Mouse (Mus musculus): ENCODE measurements around the gene Bet1l.
"Not testable (repeated sequence)": the region's sequence is repeated elsewhere in the genome, so short reads cannot be mapped to it uniquely, and the experiment has no call there.

The Bet1l gene

DNA sequence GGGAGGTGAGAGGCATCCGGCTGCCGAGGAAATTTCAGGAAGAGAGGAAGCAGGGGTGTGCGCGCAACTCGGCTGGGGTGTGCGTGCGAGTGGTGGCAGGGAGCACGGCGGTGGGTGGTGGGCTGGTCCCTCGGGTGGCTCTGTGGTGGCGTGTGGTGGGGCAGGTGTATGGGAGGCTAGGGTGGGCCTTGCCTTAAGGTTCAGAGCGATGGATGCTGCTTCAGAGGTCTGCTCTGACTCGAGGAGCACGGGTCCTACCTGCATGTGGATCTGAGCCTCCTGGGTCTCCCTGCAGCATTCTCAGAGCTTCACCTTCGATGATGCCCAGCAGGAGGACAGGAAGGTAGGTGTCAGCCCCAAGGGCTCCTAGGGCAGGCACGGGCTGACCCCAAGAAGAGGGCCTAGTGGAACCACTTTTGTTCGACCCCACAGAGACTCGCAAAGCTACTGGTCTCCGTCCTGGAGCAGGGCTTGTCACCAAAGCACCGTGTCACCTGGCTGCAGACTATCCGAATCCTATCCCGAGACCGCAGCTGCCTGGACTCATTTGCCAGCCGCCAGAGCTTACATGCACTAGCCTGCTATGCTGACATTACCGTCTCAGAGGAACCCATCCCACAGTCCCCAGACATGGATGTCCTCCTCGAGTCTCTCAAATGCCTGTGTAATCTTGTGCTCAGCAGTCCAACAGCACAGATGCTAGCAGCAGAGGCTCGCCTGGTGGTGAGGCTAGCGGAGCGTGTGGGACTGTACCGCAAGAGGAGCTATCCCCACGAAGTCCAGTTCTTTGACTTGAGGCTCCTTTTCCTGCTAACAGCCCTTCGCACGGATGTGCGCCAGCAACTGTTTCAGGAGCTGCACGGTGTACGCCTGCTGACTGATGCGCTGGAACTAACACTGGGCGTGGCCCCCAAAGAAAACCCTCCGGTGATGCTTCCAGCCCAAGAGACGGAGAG is at the start of gene Bet1l:
Gene Bet1l, minus strand, starts transcription at position 28 of the 956 bp plus-strand sequence.
- DNase-seq, result no peak

DNA sequence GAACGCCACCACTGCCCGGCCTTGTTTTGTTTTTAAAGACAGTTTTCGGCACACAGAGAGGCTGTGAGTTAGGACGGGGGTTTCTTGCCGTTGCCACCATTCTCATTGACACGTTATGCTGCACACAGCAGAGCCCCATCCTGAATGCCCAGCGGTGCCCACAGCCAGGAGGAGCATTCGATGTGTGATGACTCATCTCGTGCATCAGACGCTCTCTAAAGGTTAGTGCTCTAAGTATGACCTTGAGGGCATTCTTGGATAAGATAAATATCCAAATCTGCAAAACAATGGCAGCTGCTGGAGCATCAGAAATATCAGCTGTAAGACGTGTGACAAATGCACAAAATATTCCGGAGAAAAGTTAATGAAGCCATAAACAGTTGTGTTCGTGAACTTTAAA is 49.8 kb upstream of the Bet1l start:
- DNase-seq, result no peak

DNA sequence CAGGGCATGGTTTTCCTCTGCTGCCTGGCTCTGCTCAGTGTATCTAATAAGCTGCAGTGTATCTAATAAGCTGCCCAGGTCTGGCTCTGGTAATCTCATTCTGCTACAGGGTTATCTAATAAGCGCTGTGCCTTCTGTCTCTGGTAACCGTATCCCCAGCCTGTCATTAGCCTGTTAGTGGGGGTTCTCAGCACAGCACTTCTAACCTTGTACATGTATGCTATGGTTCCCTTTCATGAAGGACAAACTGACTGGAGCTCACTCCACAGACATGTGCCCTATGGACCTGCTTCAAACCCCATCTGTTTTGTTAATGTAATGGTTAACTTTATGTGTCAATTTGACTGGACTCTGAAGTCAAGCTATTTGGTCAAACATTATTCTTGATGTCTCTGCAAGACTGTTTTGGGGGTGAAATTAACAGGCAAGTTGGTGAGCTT is 48.3 kb upstream of the Bet1l start:
- peak; percentile 88 for DNase-seq

DNA sequence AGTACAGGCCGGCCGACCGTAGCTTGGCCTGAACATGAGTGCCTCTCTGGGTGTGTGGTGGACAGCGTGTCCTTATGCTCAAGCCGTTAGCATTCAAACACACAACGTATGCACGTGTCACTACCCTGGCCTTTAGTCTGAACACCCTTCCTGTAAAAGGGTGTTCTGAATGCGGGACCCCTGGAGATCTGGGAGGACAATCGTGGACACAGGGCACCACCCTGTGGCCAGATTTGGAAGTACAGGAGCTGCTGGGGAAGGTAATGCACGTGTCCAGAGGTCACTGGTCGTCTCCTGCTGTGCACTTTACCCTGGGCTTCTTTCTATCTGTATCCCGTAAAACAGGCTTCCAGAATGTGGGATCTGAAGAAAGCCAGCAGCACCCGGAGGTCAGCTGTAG is 45.8 kb upstream of the Bet1l start:
- DNase-seq, result peak; percentile 90

DNA sequence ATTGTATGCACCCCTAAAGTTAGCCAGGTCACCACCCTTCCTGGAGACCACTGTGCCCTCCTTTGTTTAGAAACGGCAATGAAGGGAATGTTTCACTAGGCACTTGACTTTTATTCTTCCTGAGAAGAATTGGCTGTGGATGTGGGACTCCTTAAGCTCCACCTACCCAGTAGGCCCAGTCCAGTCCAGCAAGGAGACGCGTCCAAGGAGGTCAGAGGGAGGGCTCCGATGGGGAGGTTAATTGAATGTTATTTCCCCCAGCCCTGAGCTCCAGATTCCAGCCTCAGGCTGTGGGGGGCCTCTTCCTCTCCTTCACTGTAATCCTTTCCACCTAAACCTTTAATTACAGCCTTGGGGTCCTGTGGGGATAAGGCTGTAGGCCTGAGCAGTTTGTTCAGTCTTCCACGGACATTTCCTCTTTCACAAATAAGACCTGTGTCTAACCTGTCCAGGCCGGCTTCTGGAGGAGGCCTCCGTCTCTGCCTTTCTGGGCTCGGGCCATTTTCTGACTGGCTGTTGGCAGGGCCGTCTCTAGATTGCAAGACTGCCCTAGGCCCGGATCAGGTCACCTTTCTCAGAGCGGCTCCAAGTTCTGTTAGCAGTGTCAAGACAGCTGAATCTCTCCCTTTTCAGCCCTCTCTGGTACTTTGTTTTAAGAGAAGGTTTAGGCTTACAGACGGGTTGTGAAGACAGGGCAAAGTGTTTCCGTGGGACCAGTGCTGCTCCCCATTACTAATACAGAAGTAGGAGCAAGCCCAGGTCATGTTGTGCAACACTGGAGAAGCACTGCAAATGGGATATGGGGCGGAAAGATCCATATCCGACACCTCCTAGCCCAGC is 44.9 kb upstream of the Bet1l start:
- no peak for DNase-seq

DNA sequence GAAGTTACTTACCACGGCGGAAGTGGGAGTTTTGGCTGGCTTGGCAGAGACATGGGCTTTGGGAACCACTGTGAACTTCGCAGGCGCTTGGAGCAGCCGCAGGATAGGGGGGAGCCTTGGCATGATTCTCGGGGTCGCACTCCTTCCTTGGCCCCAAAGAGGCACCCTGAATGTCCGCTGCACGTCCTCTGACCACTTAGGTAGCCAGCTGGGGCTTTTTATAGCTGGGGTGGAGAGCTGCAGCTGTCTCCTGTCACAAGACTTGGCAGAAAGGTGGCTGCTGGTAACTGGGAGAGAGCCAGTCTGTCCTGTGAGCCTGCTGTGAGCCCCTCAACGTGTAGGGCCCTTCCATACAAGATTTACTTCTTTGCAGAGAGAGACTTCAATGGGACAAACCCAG is 42.8 kb upstream of the Bet1l start, which contains the start of gene Cox8b:
Gene Cox8b, minus strand, starts transcription at position 227 of the 400 bp plus-strand sequence.
- DNase-seq, result no peak

DNA sequence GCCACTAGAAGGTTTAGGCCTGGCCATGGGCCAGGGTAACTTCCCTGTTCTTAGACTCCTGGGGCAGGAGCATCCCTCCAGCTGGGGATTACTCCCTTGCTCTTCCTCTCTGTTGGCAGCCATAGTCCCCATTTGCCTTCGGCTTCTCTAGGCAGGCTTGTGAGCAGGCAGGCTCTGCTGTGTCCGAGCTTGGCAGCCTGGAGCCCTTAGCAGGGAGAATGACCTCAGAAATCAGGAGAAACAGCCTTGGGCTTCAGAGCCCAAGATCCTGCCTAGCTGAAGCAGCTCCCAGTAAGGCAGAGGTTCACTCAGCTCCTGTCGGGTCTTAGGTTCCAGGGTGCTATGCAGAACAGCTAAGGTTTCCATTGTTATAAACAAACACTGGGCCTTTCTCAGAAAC is 41.7 kb upstream of the Bet1l start:
- DNase-seq, result no peak

DNA sequence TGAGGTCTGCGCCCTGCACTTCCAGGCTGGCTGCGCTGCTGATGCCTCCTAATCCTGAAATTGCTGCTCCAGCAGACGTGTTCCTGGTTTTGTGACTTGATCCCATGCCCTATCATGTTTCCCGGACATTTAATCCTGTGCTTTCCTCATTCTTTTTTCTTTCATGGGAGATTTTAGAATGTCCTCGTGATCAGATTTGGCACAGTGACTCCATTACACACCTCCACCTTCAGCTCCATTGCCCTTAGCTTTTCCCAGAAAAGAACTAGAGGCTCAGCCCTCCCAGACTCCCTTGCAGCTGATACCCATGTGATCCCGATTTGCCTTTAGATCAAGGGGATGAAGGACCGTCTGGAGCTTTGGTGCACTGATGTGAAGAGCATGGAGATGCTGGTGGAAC is 40.5 kb upstream of the Bet1l start:
- DNase-seq, result no peak

DNA sequence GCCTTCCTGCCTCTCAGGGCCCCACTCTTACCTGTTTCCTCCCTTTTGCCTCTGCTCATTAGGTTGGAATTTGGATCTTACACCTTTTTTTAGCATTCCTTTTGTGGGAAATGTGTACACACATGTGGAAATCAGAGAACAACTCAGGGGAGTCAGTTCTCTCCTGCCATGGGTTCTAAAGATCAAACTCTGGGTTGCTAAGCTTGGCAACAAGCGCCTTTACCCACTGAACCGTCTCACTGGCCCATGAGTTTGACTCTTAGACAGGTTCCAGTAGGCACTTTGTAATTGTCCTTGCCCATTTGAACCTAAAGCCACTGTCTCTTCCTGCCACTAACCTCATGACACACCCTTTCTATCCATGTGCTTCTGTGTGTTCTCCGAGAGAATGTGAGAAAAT is 37.2 kb upstream of the Bet1l start:
- peak; percentile 58 for DNase-seq

DNA sequence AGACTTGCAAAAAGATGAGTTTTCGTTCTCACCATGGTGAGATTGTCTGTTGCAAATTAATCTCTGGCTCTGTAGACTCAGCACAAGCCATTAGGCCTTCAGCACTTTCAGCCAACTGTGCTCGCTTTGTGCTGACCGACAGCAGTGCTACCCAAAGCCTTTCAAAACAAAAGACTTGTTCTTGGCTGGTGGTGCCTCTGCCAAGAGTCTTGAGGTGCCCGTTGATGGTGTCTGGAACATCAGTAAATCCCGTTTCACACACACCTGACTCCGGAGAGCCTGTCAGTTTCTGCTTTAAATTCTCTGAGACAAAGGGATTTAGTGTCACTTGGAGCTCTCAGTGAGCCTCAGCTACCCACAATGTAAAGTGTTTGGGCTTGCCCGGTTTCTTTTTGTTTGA is 36.7 kb upstream of the Bet1l start:
- no peak for DNase-seq

DNA sequence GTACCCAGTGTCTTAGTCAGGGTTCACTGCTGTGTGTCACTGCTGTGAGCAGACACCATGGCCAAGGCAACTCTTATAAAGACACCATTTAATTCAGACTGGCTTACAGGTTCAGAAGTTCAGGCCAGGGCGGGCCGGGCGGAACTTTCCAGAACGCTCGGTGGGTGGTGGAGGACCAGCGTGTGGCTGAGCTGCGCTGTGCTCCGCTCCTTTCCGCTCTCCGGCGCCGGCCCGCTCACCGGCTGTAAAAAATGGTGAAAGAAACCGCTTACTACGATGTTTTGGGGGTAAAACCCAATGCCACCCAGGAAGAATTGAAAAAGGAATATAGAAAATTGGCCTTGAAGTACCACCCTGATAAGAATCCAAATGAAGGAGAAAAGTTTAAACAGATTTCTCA is 33.3 kb upstream of the Bet1l start:
- DNase-seq, result not testable (repeated sequence)

DNA sequence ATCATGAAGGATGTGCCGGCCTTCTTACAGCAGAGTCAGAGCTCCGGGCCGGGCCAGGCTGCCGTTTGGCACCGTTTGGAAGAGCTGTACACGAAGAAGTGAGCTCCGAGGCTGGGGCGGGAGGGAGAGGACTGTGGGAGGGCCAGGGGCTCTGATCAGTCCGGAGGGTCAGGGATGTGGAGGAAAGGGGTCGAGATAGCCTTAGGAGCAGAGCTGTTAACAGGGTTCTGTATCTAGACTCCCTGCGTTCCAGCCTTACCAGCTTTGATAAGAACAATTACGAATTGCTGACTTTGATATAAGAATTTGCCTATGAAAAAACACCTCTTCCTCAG is 25.1 kb upstream of the Bet1l start:
- DNase-seq, result no peak

DNA sequence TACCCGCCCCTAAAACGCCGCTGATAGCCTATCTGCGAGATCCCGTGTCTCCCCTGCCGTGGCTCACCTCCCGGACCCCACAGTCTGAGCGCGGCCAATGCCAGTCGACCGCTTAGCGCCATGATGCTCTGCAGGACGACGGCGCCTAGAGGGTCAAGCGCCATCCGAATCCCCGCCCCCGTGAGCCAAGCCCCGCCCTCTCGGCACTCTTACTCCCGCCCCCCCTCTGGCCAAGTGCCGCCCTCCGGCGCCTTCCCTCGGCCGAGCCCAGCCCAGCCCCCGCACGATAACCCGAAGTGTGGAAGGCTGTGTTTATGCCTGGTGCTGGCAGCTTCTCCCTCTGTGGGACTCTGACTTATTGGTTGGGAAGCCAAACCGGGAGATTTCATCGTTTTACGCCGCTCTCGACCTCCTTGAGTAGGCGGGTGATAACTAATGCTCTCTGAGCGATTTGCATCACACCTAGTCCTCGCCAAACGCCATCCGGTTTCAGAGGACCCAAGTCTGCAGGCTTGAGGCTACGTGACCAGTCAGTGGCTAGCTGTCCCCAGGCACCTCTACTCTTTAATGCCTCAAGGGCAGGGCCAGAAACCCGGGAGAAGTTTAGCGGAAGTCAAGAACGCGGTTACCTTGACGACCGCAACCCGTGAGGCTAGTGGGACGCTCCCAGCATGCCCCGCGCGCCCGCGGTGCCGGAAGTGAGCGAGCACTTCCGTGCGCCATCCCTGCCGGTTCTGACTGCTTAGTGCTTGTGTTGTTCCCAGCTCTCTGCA is 24.5 kb upstream of the Bet1l start, which contains the start of the genes Psmd13 and Sirt3:
Gene Psmd13, plus strand, starts transcription at position 273 of the 773 bp plus-strand sequence.
Gene Sirt3, minus strand, starts transcription at position 614 of the 773 bp plus-strand sequence.
- DNase-seq, result peak; percentile 95

DNA sequence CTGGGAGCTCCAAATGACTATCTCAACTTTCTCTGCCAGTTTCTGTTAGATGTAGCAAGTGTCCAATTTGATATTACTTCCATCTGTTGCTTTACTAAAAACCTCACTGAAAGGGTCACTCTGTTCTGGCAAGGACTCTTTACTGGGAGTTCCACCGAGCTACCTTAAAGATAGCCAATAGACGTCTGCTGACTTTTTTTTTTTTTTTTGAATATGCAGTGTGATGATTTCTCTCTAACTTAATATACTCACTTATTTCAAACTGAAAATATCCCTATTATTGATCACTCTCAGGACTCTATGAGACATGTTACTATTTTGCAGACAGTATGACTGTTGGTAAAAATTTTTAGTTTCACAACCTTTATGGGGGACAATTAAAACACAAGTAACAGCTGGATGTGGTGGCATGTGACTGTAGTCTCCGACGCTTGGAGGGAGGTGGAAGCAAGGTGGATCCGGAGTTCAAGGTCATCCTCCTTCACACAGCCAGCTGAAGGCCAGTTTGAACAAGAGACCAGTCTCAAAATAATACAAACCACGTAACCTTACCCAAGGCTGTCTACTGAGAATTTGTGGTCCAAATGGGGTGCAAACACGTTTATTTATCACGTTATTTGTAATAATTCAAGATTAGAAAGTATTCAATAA is 23.6 kb upstream of the Bet1l start:
- DNase-seq, result peak; percentile 66

DNA sequence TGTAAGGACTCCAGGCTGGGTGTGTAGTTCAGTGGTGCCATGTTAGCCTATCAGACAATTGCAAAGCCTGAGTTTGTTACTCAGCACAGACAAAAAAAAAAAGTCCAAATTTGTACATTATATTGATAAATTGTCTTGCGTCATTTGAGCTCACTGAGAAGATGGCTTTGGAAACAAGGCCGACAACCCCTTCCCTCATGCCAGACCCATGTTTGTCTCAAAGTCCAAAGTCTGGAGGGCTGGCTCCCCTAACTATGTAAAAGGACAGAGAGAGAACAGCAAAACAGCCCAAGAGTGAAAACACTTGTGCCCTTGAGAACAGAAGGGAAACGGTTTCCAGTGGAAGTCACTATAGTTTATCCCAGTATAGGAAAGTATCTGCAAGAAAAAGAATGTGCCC is 23.0 kb upstream of the Bet1l start:
- peak; percentile 83 for DNase-seq

DNA sequence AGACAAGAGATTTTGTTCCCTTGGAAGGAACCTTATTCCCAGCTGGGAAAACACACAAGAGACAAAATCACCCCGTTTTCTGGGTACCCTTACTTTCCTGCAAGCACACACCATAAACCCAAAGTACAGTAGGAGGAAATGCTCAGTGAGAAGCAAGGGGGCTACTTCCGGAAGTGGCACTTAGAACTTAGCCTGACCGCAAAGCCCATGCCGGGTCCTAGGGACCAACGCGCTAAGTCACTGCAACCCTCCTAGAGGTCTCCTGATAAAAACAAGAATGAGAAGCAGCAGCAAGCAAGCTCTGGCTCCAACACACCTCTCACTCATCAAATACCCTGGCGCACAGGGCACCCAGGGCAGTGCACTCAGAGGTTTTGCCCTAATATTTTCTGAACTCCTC is 22.0 kb upstream of the Bet1l start:
- DNase-seq, result no peak

DNA sequence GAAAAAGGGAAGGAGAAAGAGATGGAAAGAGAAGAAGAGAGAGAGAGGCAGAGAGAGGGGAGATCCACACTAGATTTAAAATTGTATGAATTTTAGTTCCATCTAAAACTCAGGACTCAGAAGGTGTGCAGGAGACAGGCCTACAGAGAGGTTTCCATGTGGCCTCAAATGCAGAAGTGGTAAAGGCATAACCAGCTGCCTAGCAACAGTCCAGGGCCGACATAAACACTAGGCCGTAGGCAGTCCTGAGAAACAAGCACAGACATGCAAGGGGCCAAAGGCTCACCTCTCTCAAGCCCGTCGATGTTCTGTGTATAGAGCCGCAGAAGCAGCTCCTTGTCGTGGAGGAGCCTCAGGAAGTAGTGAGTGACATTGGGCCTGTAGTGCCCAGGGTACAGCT is 20.0 kb upstream of the Bet1l start:
- no peak for DNase-seq

DNA sequence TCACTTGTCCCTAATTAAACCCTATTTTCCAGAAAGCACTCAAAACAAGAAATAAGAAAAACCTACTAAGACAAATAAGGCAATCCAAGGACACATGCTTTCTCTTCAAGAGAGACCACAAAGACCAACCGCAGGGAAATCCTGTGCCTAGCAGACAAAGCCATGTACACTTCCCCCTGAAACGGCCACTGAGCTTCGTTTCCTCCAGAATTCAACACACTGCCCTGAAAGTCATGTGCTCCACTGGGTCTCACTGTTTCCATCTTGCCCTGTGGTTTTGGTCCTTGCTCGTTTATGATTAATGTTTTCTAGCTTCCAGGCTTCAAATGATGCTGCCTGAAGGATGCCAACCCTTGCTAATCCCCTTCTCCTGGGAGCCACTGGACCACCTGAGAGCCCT is 16.8 kb upstream of the Bet1l start:
- DNase-seq, result no peak

DNA sequence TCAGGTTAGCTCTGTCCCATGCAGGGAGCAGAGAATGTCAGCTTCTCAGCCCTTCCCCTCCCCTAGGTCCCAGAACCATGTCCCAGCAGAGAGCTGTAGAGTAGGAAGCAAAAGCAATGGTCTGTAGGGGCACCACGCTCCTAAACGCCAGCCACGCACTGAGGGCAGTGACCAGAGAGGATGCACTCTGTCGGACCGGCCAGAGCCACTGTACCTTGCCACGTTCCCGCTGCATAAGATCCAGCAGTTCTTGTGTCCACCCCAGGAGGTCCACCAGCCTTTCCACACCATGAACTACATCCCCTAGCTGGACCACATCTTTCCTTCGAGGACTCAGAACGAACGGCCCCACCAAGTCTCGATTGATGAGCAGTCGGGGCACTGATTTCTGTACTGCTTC is 7.4 kb upstream of the Bet1l start:
- no peak for DNase-seq

DNA sequence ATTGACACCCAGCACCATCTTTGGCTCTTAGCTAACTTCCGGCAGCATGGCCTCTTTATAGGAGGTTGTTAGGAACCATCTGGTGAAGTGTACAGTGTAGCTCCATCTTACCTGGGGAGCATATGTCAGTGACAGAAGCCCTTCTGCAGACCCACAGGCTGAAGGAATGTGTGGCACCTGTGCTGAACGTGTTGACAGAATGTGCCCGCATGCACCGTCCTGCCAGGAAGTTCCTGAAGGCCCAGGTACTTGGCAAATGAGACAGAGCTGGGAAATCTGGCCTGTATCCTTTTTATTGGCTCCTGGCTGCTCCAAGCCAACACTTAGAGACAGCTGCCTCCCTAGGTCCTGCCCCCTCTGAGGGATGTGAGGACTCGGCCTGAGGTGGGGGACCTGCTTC is 3.4 kb upstream of the Bet1l start:
- DNase-seq, result no peak

DNA sequence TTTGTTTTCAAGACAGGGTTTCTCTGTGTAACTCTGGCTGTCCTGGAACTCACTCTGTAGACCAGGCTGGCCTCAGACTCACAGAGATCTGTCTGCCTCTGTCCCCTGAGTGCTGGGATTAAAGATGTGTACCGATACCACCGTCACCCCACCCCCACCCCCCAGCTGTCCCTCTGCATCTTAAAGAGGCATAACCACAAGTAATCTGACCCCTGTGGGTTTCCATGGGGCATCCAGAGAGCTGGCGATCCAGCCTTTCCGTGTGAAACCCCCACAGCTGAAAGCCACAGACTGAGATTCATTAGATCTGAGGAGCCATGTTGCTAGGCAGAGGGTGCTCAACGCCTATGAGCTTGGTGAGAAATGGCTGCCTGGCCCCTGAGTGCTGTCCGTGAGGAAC is 2.6 kb upstream of the Bet1l start:
- no peak for DNase-seq

DNA sequence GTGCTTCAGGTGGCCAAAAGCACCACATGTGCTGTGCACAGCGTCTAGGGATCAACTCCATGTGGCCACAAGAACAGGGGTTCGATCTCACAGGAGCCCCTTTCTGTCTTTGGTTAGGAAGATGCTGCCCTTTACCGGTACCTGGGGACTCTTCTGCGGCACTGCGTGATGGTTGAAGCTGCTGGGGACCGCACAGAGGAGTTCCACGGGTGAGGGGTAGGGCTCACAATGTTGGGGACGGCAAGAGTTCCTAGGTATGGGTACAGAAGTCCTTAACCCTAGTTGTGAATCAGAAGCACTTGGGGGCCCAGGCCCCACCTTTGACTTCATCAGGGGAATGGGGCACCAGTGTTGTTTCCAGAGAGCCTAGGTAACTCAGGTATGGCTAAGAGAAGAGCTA is 1.4 kb upstream of the Bet1l start:
- no peak for DNase-seq
